Mouse (Mus musculus) embryonic fibroblast, embryonic 13.5 days (primary cell): Measurements from ENCODE around the gene Ccdc60.

Experiments used
- CTCF ChIP-seq: IDR thresholded peaks from 2 replicates; pipeline ENCODE4 v1.5.1; 2011; ENCODE audit warnings: mild to moderate bottlenecking, control low read depth, low read length, moderate library complexity, borderline replicate concordance; ENCODE audit not compliant: insufficient read depth
- POLR2A ChIP-seq: IDR thresholded peaks from 2 replicates; pipeline ENCODE4 v1.6.1; 2011; ENCODE audit warnings: low read depth, mild to moderate bottlenecking, control low read depth, low read length, moderate library complexity

DNA sequence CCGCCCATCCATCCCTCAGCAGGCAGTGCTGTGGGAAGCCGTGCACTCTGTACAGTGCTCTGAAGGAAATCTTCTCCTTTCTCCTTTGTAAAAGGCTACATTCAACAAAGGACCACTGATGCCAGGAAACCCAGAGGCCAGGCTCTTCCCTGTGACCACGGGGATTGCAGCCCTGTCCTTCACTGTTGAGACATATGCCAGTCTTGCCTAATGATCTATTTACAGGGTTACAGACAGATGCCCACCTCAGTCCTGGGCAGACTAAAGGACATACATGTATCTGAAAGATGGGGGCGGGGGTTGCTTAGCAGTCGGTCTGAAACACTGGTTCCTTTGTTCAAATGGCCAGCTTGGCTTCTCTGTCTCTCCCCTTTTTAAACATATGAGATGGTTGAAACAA lies 14.4 kb downstream of the Ccdc60 start:
- no peak for TF ChIP-seq POLR2A
- no peak for TF ChIP-seq CTCF
